Mouse (Mus musculus) adrenal gland, postnatal 10 days (tissue): ENCODE measurements around the gene Zbp1. TPM values are rescaled to one million over a fixed set of nuclear protein-coding genes. Genes with fewer than 3 reads are reported as not detected.

ENCODE experiments used
- total RNA-seq, 2 experiments: library from RNA; stranded (reverse); gene quantifications; 2 replicates each; pipeline ENCODE4 v1.2.3; 2021

Gene Zbp1
- total RNA-seq, 2 experiments from 2014 or later = 0.90 to 2.3 TPM

Other genes with a start within 250 kb of the Zbp1 start
- gene Spo11, start 241.2 kb downstream of the Zbp1 start, total RNA-seq = not detected
- 10 to 100 TPM; 51.6 to 54.8 TPM for gene Rae1, start 218.8 kb downstream of the Zbp1 start, total RNA-seq
- 10 to 100 TPM; 25.3 to 39.6 TPM for gene Rbm38, start 198.4 kb downstream of the Zbp1 start, total RNA-seq
- under 1 TPM; 0.24 to 0.33 TPM for gene Ctcfl, start 99.4 kb downstream of the Zbp1 start, total RNA-seq
- 1,000 to 10,000 TPM in 1 of 2 experiments, 100 to 1,000 TPM in 1; 954 to 1,859 TPM for gene Pck1, start 65.9 kb downstream of the Zbp1 start, total RNA-seq
- 100 to 1,000 TPM in 1 of 2 experiments, 10 to 100 TPM in 1; 83.1 to 111 TPM for gene Pmepa1, start 57.6 kb upstream of the Zbp1 start, total RNA-seq